Mouse (Mus musculus): ENCODE measurements around the gene Kcnma1. TPM values are rescaled to one million over a fixed set of nuclear protein-coding genes. Genes with fewer than 3 reads are reported as not detected.
A peak's percentile ranks its signal among the peaks of the same experiment; 100 is the strongest.

The Kcnma1 gene
- polyA plus RNA-seq, 1 experiment from 2014 or later = 22.1 TPM

DNA sequence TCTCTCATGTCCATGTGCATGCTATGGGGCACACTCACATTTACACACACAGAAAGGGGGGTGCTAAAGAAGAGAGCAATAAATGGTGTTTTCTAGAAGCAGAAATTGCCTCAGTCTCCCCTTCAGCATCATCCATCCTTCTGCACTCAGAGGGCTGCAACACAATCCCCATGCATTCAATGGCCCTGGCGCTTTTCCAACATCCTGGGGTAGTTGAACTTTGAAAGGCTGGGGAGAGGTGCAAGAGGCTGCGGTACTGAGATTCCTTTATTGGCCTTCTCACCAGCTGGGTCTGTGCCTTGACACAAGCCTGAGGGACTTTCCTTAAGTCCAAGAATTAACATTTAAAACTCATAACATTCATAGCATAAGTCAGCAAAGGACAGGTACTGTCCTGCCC lies 8.0 kb downstream of the Kcnma1 start:
- WGBS = 51% methylated on average over 2 of the region's 2 CpGs
- Histone ChIP-seq H3K36me3 (no peaks in the 10 kb centered on the region), H3K27me3 (replicated peaks) (peaks cover 13% of the 10 kb centered on the region), H3K9ac (replicated peaks) (no peak overlapping the region), H3K4me2 (no peak overlapping the region), H3K27ac (replicated peaks) (no peak overlapping the region), H3K4me1 (peaks cover 36% of the 10 kb centered on the region), H3K9me3 (replicated peaks) (no peaks in the 10 kb centered on the region), H3K4me3 (replicated peaks) (no peak overlapping the region)
- ATAC-seq (ENCODE audit: low FRiP score) = no peak

- peak overlapping the region; percentile 95 for H3K27ac ChIP-seq (replicated peaks)
- H3K4me3 ChIP-seq (replicated peaks) = peak overlapping the region; percentile 85
- H3K9me3 ChIP-seq (replicated peaks) = no peaks in the 10 kb centered on the region
- H3K4me1 ChIP-seq = peaks cover 46% of the 10 kb centered on the region
- peak overlapping the region; percentile 65 for H3K4me2 ChIP-seq
- peak; percentile 80 for ATAC-seq (ENCODE audit: low FRiP score)
- H3K27me3 ChIP-seq (replicated peaks) = peaks cover 13% of the 10 kb centered on the region
- H3K36me3 ChIP-seq = no peaks in the 10 kb centered on the region
- under 1% methylated on average over 56 of the region's 82 CpGs for WGBS
- H3K9ac ChIP-seq (replicated peaks) = peak overlapping the region; percentile 93
Measured at GRCm38 (mm10) chr14:24004471-24005271, 9.6 kb downstream of the Kcnma1 start.

GRCm38 (mm10) chr14:24003450-24004381 lies 10.6 kb downstream of the Kcnma1 start:
- Histone ChIP-seq H3K4me3 (replicated peaks) (peak overlapping the region; percentile 85), H3K27me3 (replicated peaks) (peaks cover 13% of the 10 kb centered on the region), H3K36me3 (no peaks in the 10 kb centered on the region), H3K4me1 (peaks cover 46% of the 10 kb centered on the region), H3K4me2 (peak overlapping the region; percentile 65), H3K9ac (replicated peaks) (peak overlapping the region; percentile 93), H3K9me3 (replicated peaks) (no peaks in the 10 kb centered on the region), H3K27ac (replicated peaks) (peak overlapping the region; percentile 95)
- WGBS = 0% methylated on average over 64 of the region's 85 CpGs
- ATAC-seq (ENCODE audit: low FRiP score) = peak; percentile 75

DNA sequence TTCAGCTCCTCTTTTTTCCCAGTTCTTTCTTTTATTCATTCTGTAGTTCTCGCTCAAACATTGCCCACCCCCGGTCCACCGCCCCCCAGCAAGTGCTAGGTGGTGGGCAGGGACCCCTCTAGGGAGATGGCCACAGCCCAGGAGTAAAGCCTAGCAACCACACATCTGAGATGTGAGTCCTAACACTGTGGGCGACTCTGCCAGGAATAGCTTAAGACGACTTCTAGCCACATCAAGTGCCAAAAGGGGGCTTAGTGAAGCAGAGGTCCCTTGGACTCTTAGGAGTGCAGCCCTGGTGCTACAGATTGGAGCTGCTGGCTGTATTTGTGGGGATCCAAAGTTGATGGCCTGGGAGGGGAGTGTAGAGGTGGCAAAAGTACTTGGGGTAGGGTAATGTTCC lies 11.6 kb downstream of the Kcnma1 start:
- H3K9me3 ChIP-seq (replicated peaks) = no peaks in the 10 kb centered on the region
- 51% methylated on average over 5 of the region's 5 CpGs for WGBS
- peaks cover 46% of the 10 kb centered on the region for H3K4me1 ChIP-seq
- peak overlapping the region; percentile 65 for H3K4me2 ChIP-seq
- peaks cover 13% of the 10 kb centered on the region for H3K27me3 ChIP-seq (replicated peaks)
- peak overlapping the region; percentile 85 for H3K4me3 ChIP-seq (replicated peaks)
- H3K27ac ChIP-seq (replicated peaks) = no peak overlapping the region
- H3K9ac ChIP-seq (replicated peaks) = peak overlapping the region; percentile 93
- no peak for ATAC-seq (ENCODE audit: low FRiP score)
- H3K36me3 ChIP-seq = no peaks in the 10 kb centered on the region

GRCm38 (mm10) chr14:23997912-23998311 lies 16.4 kb downstream of the Kcnma1 start:
- H3K27me3 ChIP-seq (replicated peaks) = no peaks in the 10 kb centered on the region; the same call in 1 of the 2 replicates
- no peak overlapping the region for H3K4me2 ChIP-seq
- peaks cover 25% of the 10 kb centered on the region for H3K4me1 ChIP-seq
- 75% methylated on average over 6 of the region's 6 CpGs for WGBS
- no peak overlapping the region for H3K27ac ChIP-seq (replicated peaks)
- ATAC-seq (ENCODE audit: low FRiP score) = no peak
- H3K9ac ChIP-seq (replicated peaks) = no peak overlapping the region
- H3K36me3 ChIP-seq = no peaks in the 10 kb centered on the region
- H3K9me3 ChIP-seq (replicated peaks) = no peaks in the 10 kb centered on the region
- no peak overlapping the region for H3K4me3 ChIP-seq (replicated peaks)

DNA sequence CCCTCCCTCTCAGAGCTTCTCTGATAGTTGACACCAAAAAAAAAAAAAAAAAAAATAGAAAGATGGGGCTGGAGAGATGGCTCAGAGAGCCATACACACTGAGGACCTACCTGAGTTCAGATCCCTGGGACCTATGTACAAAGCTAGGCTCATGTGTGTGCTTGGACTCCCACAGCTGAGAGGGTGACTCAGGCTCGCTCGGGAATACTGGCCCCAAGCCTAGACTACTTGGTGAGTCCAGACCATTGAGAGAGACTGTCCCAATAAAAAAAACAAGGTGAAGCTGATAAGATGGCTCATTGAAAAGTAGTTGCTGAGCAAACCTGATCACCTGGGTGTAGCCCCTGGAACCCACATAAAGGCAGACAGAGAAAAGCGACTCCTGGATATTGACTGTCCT lies 18.5 kb downstream of the Kcnma1 start:
- Histone ChIP-seq H3K4me2 (no peak overlapping the region), H3K9me3 (replicated peaks) (no peaks in the 10 kb centered on the region), H3K36me3 (no peaks in the 10 kb centered on the region), H3K4me3 (replicated peaks) (no peak overlapping the region), H3K9ac (replicated peaks) (no peak overlapping the region), H3K27ac (replicated peaks) (no peak overlapping the region), H3K27me3 (replicated peaks) (no peaks in the 10 kb centered on the region), H3K4me1 (0 out of 2 replicates have a peak, but pooled peaks cover 7% of the 10 kb centered on the region)
- no peak for ATAC-seq (ENCODE audit: low FRiP score)
- 96% methylated on average over 3 of the region's 3 CpGs for WGBS

DNA sequence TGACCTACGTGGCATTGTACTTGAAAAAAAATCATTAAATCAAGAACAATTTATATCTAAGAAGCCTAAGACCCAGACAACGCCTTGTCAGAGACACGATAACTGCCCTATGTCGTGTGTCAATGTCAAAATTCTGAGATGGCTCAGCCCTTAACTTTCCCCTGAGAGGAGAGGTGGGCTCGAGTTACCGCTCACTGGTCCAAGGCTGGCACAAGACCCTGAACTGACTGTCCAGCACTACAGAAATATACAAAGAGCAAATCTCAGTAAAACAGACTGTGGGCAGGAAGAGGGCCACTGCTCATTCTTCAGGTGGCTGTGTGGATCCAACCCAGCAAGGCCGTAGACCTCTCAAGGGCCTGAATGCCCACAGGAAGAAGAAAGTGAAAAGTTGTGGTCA lies 23.4 kb downstream of the Kcnma1 start:
- no peak overlapping the region for H3K4me3 ChIP-seq (replicated peaks)
- H3K27ac ChIP-seq (replicated peaks) = no peak overlapping the region
- no peak overlapping the region for H3K4me2 ChIP-seq
- ATAC-seq (ENCODE audit: low FRiP score) = no peak
- no peak overlapping the region for H3K9ac ChIP-seq (replicated peaks)
- no peaks in the 10 kb centered on the region for H3K36me3 ChIP-seq
- 90% methylated on average over 7 of the region's 7 CpGs for WGBS
- peaks cover 9% of the 10 kb centered on the region; the same call in 1 of the 2 replicates for H3K4me1 ChIP-seq
- H3K27me3 ChIP-seq (replicated peaks) = no peaks in the 10 kb centered on the region
- H3K9me3 ChIP-seq (replicated peaks) = no peaks in the 10 kb centered on the region

DNA sequence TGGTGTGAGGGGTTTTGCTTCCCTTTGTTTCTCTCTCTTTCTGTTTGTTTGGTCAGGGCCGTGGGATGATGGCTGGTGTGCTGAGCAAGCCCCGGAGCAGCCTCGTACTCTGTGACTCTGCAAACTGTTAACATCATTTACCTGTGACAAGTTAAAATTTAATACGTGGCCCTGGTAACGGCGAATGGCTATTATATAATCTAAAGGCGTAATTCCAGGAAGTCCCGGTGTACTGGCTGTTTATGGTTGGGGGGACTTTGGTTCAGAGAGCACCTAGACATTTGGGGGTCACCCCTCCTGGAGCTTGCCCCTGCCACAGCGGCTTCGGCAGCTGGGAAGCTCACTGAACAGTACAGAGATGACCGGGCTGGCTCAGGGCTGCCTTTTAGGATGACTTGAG lies 24.6 kb downstream of the Kcnma1 start:
- 72% methylated on average over 11 of the region's 11 CpGs for WGBS
- Histone ChIP-seq H3K4me2 (no peak overlapping the region), H3K27ac (replicated peaks) (no peak overlapping the region), H3K9me3 (replicated peaks) (no peaks in the 10 kb centered on the region), H3K9ac (replicated peaks) (no peak overlapping the region), H3K27me3 (replicated peaks) (no peaks in the 10 kb centered on the region), H3K4me1 (peaks cover 9% of the 10 kb centered on the region; the same call in 1 of the 2 replicates), H3K4me3 (replicated peaks) (no peak overlapping the region), H3K36me3 (no peaks in the 10 kb centered on the region)
- ATAC-seq (ENCODE audit: low FRiP score) = no peak

- 86% methylated on average over 8 of the region's 8 CpGs for WGBS
- no peak overlapping the region for H3K9ac ChIP-seq (replicated peaks)
- no peak overlapping the region for H3K4me2 ChIP-seq
- H3K9me3 ChIP-seq (replicated peaks) = no peaks in the 10 kb centered on the region
- H3K27me3 ChIP-seq (replicated peaks) = no peaks in the 10 kb centered on the region
- H3K4me3 ChIP-seq (replicated peaks) = no peak overlapping the region
- H3K36me3 ChIP-seq = no peaks in the 10 kb centered on the region
- H3K4me1 ChIP-seq = no peaks in the 10 kb centered on the region
- no peak overlapping the region for H3K27ac ChIP-seq (replicated peaks)
- ATAC-seq (ENCODE audit: low FRiP score) = no peak
Measured at GRCm38 (mm10) chr14:23982205-23982604, 32.1 kb downstream of the Kcnma1 start.

DNA sequence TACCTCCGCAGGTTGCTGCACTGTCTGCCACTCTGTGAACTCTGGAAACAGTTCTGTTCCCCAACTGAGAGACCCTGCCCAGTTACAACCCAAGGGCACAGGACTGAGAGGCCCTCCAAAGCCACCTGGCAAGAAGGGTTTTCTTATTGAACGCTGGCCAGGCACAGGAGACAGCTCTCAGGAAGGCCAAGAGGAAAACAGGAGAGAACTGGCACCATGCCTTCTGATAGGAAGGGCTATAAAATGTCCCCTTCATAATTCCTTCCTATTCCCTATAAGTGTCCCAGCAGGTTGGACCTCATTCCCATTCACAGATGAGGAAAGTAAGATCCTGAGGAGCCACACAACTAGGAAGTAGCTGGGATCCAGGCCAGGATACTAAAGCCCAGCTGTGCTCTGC lies 39.6 kb downstream of the Kcnma1 start:
- Histone ChIP-seq H3K4me3 (replicated peaks) (no peak overlapping the region), H3K9ac (replicated peaks) (no peak overlapping the region), H3K4me2 (no peak overlapping the region), H3K9me3 (replicated peaks) (no peaks in the 10 kb centered on the region), H3K36me3 (no peaks in the 10 kb centered on the region), H3K4me1 (no peaks in the 10 kb centered on the region), H3K27me3 (replicated peaks) (no peaks in the 10 kb centered on the region), H3K27ac (replicated peaks) (no peak overlapping the region)
- 80% methylated on average over 2 of the region's 2 CpGs for WGBS
- no peak for ATAC-seq (ENCODE audit: low FRiP score)

DNA sequence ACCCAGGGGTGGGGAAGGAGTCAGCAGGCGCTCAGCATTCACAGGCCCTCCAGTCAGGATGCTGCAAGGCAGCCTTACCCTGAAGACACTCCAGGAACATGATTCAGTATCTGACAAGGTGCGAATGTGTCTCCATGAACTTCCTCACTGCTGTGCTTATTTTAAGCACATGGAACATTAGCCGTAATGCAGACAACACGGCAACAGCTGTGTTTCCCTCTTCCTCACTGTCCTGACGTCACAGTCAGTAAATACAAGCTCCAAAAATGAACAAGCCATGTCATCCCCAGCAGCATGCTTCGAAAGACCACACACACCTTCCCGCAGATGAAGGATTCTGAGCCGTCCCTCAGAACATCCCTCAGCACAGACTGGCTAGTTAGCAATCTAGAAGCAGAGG lies 47.8 kb downstream of the Kcnma1 start:
- Histone ChIP-seq H3K9me3 (replicated peaks) (no peaks in the 10 kb centered on the region), H3K4me1 (peaks cover 9% of the 10 kb centered on the region; the same call in 1 of the 2 replicates), H3K36me3 (no peaks in the 10 kb centered on the region), H3K27ac (replicated peaks) (no peak overlapping the region), H3K27me3 (replicated peaks) (no peaks in the 10 kb centered on the region), H3K4me2 (no peak overlapping the region), H3K9ac (replicated peaks) (no peak overlapping the region), H3K4me3 (replicated peaks) (no peak overlapping the region)
- no peak for ATAC-seq (ENCODE audit: low FRiP score)
- 77% methylated on average over 8 of the region's 8 CpGs for WGBS

Data from neural tube, embryonic 15.5 days (tissue).